Mouse (Mus musculus): ENCODE measurements around the gene Tmem56. TPM values are rescaled to one million over a fixed set of nuclear protein-coding genes. Genes with fewer than 3 reads are reported as not detected.
A peak's percentile ranks its signal among the peaks of the same experiment; 100 is the strongest.

The Tmem56 gene
- total RNA-seq (2021) = 1 to 10 TPM in 1 of 2 experiments, under 1 TPM in 1; 0.69 to 1.7 TPM

- DNase-seq = no peak
Measured at GRCm38 (mm10) chr3:121282998-121283397, at the start of gene Tmem56. Gene Tmem56 (minus strand): TSS chr3:121283098.

DNA sequence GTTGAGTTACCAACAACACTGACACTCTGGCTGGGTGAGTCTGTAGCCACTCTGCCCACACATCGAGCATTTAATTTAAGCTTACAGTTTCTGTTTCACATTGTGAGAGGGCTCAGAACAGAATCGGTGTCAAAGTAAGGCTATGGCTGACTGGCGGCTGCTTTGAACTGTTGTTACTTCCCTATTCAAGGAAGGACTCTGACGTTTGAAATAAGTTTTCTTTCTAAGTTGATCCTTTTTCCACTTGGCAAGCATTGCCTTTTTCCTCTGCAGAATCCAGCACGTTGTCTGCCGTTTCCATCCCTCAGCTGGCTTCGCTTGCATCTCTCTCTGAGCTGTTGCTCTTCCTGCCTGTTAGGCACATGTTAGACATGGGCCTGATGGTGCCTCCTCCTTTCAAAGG is 47.3 kb upstream of the Tmem56 start:
- peak; percentile 15 for DNase-seq

DNA sequence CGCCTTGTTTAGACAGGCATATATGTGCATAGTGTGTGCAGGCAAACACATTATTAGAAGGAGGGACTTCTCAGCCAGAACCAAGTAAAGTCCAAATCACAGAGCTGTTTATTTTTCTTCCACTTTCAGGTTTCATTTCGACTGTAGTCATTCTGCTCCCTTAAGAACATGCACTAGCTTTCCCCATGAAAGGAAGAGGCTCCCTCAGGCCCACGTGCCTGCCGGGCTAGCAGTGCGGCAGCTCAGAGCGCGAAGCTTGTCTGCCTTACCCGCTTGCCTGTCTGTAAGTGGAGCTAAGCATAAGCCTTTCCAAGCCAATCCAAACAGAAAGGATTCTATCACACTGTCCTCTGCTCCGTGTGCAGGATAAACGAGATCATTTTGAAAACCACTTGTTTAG is 46.7 kb upstream of the Tmem56 start:
- no peak for DNase-seq

DNA sequence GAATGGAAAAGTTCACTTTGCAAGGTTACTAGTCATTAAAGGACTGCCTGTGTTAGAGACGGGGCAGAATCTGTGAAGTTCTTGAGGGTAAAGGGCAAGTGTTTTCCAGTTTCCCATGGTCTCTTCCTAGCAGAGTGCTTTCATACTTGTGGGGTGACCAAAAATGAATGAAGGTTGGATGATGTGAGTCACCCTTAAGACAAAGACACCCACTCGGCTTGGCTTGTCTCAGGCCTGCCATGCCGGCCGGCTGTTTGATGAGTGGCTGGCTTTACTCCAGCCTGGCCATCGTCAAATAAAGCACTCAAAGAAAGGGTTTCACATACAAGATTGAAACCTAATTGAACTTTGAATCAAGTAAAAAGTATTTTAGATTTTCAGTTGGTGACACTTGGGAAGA is 44.5 kb upstream of the Tmem56 start:
- DNase-seq = no peak

- DNase-seq = no peak
Measured at GRCm38 (mm10) chr3:121323371-121323770, 40.5 kb upstream of the Tmem56 start.

- DNase-seq = no peak
Measured at GRCm38 (mm10) chr3:121320896-121321295, 38.0 kb upstream of the Tmem56 start.

GRCm38 (mm10) chr3:121319906-121320305 is 37.0 kb upstream of the Tmem56 start:
- no peak for DNase-seq

- DNase-seq = no peak
Measured at GRCm38 (mm10) chr3:121315498-121315897, 32.6 kb upstream of the Tmem56 start.

DNA sequence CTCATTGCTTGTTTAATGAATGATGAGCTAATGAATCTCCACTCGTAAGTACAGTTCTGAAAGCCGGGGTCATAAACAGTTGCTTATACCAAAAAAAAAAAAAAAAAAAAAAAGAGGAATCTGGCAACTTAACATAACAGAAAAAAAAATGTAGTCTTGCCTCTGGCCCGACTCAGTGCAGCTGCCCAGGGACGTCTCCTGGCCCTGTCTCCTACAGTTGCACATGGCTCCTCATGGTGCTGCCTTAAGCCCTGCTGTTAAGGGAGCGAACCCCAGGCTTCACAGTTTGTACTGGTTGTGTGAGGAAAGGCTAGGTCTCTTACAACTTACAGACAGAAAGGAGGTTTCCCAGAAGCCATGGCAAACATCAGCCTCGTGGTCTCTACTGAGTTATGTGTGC is 31.3 kb upstream of the Tmem56 start:
- no peak for DNase-seq

DNA sequence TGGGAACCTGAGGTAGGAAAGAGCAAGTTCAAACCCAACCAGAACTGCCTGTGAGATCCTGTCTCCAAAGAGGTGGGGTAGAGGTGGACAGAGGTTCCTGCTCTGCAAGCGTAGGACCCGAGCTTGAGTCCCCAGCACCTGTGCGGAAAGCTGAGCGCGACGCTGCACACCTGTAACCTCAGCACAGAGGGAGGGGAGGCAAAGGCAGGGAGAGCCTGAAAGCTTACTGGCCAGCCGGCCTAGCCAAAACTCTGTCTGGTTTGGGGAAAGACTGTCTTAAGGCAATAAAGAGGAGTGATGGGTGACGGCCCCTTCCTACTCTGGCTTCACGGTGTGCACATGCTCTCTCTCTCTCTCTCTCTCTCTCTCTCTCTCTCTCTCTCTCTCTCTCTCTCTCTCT is 30.1 kb upstream of the Tmem56 start:
- no peak for DNase-seq

DNA sequence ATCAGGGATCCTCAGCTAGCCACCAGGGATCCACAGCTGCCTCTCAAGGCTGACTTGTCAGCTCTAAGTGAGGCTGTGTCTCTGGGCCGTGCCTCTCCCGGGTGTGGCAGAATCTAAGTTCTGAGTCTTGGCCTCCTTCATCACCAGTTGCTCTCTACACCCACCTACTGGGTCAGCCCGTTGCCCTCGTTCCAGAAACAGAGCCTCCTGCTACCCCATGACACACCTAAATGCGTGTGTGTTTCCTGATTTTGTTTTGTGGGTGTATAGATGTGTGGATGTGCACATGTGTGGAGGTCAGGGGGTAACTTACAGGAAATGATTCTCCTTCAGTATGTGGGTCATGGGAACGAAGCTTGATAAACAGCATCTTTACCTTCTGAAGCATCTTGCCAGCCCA is 29.5 kb upstream of the Tmem56 start:
- no peak for DNase-seq

- no peak for DNase-seq
Measured at GRCm38 (mm10) chr3:121309896-121310714, 27.2 kb upstream of the Tmem56 start.

DNA sequence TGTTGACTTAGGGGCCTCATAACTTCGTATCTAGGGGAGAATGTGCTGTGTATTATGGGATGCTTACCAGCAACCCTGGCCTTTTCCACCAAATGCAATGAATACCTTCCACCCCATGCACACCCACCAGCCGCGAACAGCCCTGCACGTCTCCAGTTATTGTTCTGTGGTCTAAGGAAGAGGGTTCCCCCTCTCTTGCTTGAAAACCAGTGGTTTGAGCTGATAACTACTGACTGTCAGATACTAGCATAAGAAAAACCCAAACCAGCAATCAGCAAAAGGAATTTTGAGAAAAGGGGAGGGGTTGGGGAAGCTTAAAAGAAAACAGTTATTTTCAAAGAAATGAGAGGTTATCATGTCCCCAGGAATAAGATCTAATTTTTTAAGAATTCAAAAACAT is 26.5 kb upstream of the Tmem56 start:
- DNase-seq = no peak

DNA sequence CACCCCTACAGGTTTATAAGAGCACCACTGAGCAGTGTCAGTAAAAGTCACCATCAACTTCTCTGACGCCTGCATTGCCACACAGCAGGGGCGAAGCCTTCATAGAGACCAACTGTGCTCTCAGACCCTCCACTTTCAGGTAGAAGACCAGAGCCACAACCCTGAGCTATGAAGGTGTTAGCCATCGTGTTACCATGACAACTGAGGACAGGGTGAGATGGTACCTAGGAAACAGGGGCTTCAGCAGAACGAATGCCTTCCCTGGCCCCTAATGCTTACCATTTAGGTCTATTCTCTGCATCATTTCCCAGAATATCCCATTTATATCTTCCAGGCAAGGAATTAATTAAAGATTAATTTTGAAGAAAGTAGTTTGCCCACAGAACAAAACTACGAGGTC is 26.0 kb upstream of the Tmem56 start:
- no peak for DNase-seq

DNA sequence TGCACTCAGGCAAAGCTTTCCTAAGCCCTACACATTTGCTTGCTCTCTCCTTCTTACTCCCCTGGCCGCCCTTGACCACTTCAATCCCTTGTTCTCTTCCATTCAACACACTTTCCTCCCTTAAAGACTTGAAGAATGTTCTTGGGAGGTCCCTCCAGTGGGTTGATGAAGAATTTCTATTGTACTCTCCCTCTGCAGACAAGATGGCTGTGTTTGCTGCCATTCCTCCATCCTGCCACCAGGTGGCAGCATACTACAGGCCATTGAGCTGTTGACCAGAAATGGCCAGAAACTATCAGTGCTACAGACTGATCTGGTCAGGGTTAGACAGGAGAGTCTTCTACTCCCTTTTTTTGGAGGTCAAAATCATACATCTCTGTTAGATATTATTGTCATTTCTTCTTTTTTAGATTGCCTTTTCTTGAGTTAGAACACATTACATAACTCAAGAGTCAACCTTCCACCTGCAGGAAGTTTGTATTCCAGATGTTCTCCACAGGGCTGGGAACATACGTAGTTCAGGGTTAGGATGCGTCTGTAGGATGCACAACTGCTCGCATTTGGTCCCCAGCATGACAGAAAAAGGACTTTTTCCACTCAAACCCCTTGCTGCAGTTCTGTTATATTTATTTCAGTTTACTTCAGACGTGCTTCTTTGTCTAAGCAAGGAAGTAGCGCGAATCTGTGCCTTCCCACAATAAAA is 24.8 kb upstream of the Tmem56 start:
- peak; percentile 85 for DNase-seq

DNA sequence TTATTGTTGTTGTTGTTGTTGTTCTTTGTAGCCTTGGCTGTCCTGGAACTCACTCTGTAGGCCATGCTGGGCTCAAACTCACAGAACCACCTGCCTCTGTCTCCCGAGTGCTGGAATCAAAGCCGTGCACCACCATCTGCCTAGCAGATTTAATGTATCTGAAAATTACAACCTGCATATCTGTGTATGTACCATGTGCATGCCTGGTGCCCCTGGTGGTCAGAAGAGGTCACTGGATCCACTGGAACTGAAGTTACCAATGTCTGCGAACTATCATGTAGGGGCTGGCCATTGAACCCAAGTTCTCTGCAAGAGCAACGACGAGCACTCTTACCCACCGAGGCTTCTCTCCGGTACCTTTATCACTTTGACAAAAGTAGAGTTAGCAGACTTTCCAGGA is 23.7 kb upstream of the Tmem56 start:
- peak; percentile 20 for DNase-seq

- no peak for DNase-seq
Measured at GRCm38 (mm10) chr3:121294200-121294599, 11.3 kb upstream of the Tmem56 start.

- DNase-seq = peak; percentile 97
Measured at GRCm38 (mm10) chr3:121291560-121292258, 8.8 kb upstream of the Tmem56 start, which contains the start of gene Alg14. Gene Alg14 (plus strand): TSS chr3:121291773.

- no peak for DNase-seq
Measured at GRCm38 (mm10) chr3:121291225-121291559, 8.3 kb upstream of the Tmem56 start.

- DNase-seq = no peak
Measured at GRCm38 (mm10) chr3:121290681-121291080, 7.8 kb upstream of the Tmem56 start.

DNA sequence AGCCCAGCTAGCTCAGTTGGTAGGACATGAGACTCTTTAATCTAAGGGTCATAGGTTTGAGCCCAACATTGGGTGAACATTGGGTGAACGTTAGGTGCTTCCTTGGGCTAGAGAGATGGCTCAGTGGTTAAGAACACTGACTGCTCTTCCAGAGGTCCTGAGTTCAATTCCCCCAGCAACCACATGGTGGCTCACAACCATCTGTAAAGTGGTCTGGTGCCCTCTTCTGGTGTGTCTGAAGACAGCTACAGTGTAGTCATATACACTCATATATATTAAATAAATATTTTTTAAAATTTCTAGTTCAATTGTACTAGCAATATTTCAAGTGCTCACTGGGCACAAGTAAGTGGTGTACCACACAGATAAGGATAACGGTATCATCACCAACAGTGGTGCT is 4.3 kb upstream of the Tmem56 start:
- no peak for DNase-seq

- no peak for DNase-seq
Measured at GRCm38 (mm10) chr3:121285219-121285618, 2.3 kb upstream of the Tmem56 start.

GRCm38 (mm10) chr3:121279679-121280078 is 3.2 kb downstream of the Tmem56 start:
- DNase-seq = no peak

Data from heart, postnatal 4 days (tissue).